Mouse (Mus musculus) testis, adult 2 months (tissue): ENCODE measurements around the gene Abtb2. TPM values are rescaled to one million over a fixed set of nuclear protein-coding genes. Genes with fewer than 3 reads are reported as not detected.

Experiments used
- H3K27ac ChIP-seq: fragments of 200-500 bp; 2 replicates; pipeline ENCODE4 v1.5.1; 2012; ENCODE audit warnings: low read depth, low read length; ENCODE audit not compliant: control insufficient read depth, insufficient read depth
- H3K27me3 ChIP-seq: fragments of 200-500 bp; 2 replicates; pipeline ENCODE4 v1.6.1; 2012; ENCODE audit warnings: mild to moderate bottlenecking, low read length, moderate library complexity; ENCODE audit not compliant: control insufficient read depth, insufficient read depth
- H3K36me3 ChIP-seq: fragments of 200-500 bp; 2 replicates; pipeline ENCODE4 v1.6.1; 2012; ENCODE audit warnings: mild to moderate bottlenecking, low read length; ENCODE audit not compliant: control insufficient read depth, insufficient read depth
- H3K4me1 ChIP-seq: fragments of 200-500 bp; 2 replicates; pipeline ENCODE4 v1.6.1; 2012; ENCODE audit warnings: low read length; ENCODE audit not compliant: control insufficient read depth, insufficient read depth
- H3K4me3 ChIP-seq: fragments of 200-500 bp; 2 replicates; pipeline ENCODE4 v1.5.1; 2012; ENCODE audit warnings: low read depth, mild to moderate bottlenecking, low read length, moderate library complexity, mixed read lengths; ENCODE audit not compliant: control insufficient read depth
- CTCF ChIP-seq: fragments of 200-500 bp; IDR thresholded peaks from 2 replicates; pipeline ENCODE4 v1.5.1; 2012; ENCODE audit warnings: low read depth, mild to moderate bottlenecking, inconsistent platforms, low read length, moderate library complexity; ENCODE audit not compliant: control insufficient read depth, insufficient read depth, insufficient replicate concordance
- POLR2A ChIP-seq: fragments of 200-500 bp; IDR thresholded peaks from 2 replicates; pipeline ENCODE4 v1.6.1; 2012; ENCODE audit warnings: low read depth, mild to moderate bottlenecking, inconsistent platforms, low read length, moderate library complexity; ENCODE audit not compliant: control insufficient read depth
- polyA plus RNA-seq: library from polyadenylated mRNA; depleted of rRNA; stranded (reverse); fragments of >200 nt; gene quantifications from 2 replicates; pipeline ENCODE4 v1.2.3, GENCODE M21; 2012

The Abtb2 gene
- polyA plus RNA-seq, 1 experiment, result 9.0 TPM

- Histone ChIP-seq H3K27ac (no peak overlapping the region), H3K27me3 (no peaks in the 10 kb centered on the region), H3K4me1 (no peaks in the 10 kb centered on the region), H3K36me3 (no peaks in the 10 kb centered on the region), H3K4me3 (no peak overlapping the region)
- no peak for TF ChIP-seq CTCF
- no peak for TF ChIP-seq POLR2A
Observed at GRCm38 (mm10) chr2:103588776-103589175, 22.7 kb downstream of the Abtb2 start.

DNA sequence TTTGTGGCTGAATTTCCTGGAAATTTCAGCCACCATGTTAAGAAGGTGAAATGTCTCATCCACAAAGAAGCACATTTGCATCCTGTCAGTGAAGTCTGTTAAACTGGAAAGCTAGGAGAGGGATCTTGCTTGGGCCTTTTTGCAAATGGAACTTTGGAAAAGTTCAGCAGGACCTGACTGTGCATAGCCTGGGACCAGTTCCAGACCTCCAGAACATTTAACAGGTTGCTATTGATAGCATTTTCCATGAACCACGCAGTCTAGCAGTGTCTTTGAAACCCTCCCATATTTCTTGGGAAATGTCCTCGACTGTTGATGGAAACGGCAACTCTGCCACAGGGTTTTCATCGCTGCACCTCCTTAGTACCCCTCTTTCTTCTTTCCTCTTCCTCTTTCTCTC, 23.3 kb downstream of the Abtb2 start:
- no peaks in the 10 kb centered on the region for H3K27me3 ChIP-seq
- no peak overlapping the region for H3K4me3 ChIP-seq
- no peaks in the 10 kb centered on the region for H3K36me3 ChIP-seq
- H3K27ac ChIP-seq, result no peak overlapping the region
- H3K4me1 ChIP-seq, result no peaks in the 10 kb centered on the region
- TF ChIP-seq CTCF (no peak), POLR2A (no peak)

- Histone ChIP-seq H3K27ac (no peak overlapping the region), H3K36me3 (no peaks in the 10 kb centered on the region), H3K4me3 (no peak overlapping the region), H3K4me1 (peaks cover 3% of the 10 kb centered on the region), H3K27me3 (no peaks in the 10 kb centered on the region)
- TF ChIP-seq CTCF, result no peak
- no peak for TF ChIP-seq POLR2A
Observed at GRCm38 (mm10) chr2:103590645-103591044, 24.5 kb downstream of the Abtb2 start.

DNA sequence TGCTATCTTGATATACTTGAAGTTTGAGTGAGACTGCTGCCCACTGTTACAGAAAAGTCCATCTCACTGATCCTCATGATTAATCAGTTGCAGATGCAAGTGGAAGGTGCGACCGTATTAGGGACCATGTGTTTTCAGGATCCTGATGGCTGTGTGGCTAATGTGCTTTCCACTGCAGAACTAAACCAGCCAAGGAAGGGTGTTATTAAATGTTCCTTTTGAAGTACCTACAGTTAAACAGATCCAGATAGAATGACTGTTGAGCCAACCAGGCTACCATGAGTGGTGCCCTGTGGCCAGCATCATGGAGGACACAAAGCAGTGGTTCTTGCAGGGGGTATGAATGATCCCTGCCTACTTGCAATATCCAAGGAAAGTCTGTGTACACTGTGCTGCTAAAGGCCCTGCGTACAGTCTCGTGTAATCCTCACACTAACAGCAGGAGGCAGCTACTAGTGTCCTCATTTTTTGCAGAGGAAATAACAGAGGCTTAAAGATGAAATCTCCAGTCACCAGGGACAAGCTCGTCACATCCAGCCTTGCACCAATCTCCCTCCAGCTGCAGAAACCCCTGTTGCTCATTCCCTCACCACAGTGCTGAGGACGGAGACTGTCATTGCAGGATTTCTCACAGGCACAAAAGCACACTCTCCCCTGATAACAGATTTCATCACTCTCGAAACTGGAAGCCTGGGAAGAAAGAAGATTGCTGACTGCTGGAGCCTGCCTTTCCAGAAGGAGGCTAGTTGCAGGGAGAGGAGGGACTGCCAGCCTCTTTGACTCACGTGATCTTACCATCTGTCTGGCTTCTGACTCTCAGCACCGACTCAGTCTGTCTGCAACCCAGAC, 25.9 kb downstream of the Abtb2 start:
- Histone ChIP-seq H3K27me3 (no peaks in the 10 kb centered on the region), H3K27ac (no peak overlapping the region), H3K4me3 (no peak overlapping the region), H3K4me1 (peaks cover 3% of the 10 kb centered on the region), H3K36me3 (no peaks in the 10 kb centered on the region)
- TF ChIP-seq CTCF, result no peak

GRCm38 (mm10) chr2:103592591-103592929, 26.4 kb downstream of the Abtb2 start:
- H3K4me3 ChIP-seq, result no peak overlapping the region
- H3K27me3 ChIP-seq, result no peaks in the 10 kb centered on the region
- no peaks in the 10 kb centered on the region for H3K36me3 ChIP-seq
- TF ChIP-seq POLR2A (no peak), CTCF (no peak)
- peaks cover 3% of the 10 kb centered on the region for H3K4me1 ChIP-seq
- H3K27ac ChIP-seq, result no peak overlapping the region

- Histone ChIP-seq H3K4me1 (peaks cover 3% of the 10 kb centered on the region), H3K27ac (no peak overlapping the region)
Observed at GRCm38 (mm10) chr2:103594592-103595011, 28.5 kb downstream of the Abtb2 start.

GRCm38 (mm10) chr2:103595028-103595651, 29.0 kb downstream of the Abtb2 start:
- Histone ChIP-seq H3K36me3 (no peaks in the 10 kb centered on the region), H3K27me3 (no peaks in the 10 kb centered on the region), H3K4me3 (no peak overlapping the region), H3K27ac (no peak overlapping the region), H3K4me1 (peaks cover 3% of the 10 kb centered on the region)
- TF ChIP-seq POLR2A (no peak), CTCF (no peak)

More at GRCm38 (mm10) chr2:103594592-103595011, 28.5 kb downstream of the Abtb2 start:
- no peaks in the 10 kb centered on the region for H3K27me3 ChIP-seq
- H3K4me3 ChIP-seq, result no peak overlapping the region
- TF ChIP-seq CTCF (no peak), POLR2A (no peak)
- H3K36me3 ChIP-seq, result no peaks in the 10 kb centered on the region
